Mouse (Mus musculus): ENCODE results near the gene Snrpd3. TPM values are rescaled to one million over a fixed set of nuclear protein-coding genes. Genes with fewer than 3 reads are reported as not detected.

The Snrpd3 gene
- polyA plus RNA-seq, 1 experiment, result 41.2 TPM

GRCm38 (mm10) chr10:75531532-75532090 is 14.3 kb downstream of the Snrpd3 start:
- Histone ChIP-seq H3K4me1 (ENCODE audit: control insufficient read depth, insufficient read depth, low read length) (no peaks in the 10 kb centered on the region), H3K27me3 (replicated peaks; ENCODE audit: control insufficient read depth, insufficient read depth, low read length) (no peaks in the 10 kb centered on the region), H3K27ac (ENCODE audit: insufficient read depth, low read depth, low read length) (no peak overlapping the region), H3K4me3 (ENCODE audit: insufficient read depth, low read depth, low read length) (no peak overlapping the region), H3K36me3 (ENCODE audit: control insufficient read depth, insufficient read depth, low read length) (peaks cover 4% of the 10 kb centered on the region)
- WGBS, result 79% methylated on average over 9 of the region's 9 CpGs
- TF ChIP-seq CTCF (conservative IDR thresholded peaks at IDR 0.05; ENCODE audit: insufficient read depth, insufficient read length, low read depth, low read length) (no peak), POLR2A (IDR thresholded peaks at IDR 0.05; ENCODE audit: low read depth, low read length) (no peak)
- no peak for DNase-seq

GRCm38 (mm10) chr10:75534216-75534615 is 16.9 kb downstream of the Snrpd3 start:
- 90% methylated on average over 8 of the region's 8 CpGs for WGBS
- TF ChIP-seq CTCF (conservative IDR thresholded peaks at IDR 0.05; ENCODE audit: insufficient read depth, insufficient read length, low read depth, low read length) (no peak), POLR2A (IDR thresholded peaks at IDR 0.05; ENCODE audit: low read depth, low read length) (no peak)
- no peak overlapping the region for H3K27ac ChIP-seq (ENCODE audit: insufficient read depth, low read depth, low read length)
- peaks cover 4% of the 10 kb centered on the region for H3K36me3 ChIP-seq (ENCODE audit: control insufficient read depth, insufficient read depth, low read length)
- DNase-seq, result no peak
- no peak overlapping the region for H3K4me3 ChIP-seq (ENCODE audit: insufficient read depth, low read depth, low read length)
- H3K27me3 ChIP-seq (replicated peaks; ENCODE audit: control insufficient read depth, insufficient read depth, low read length), result no peaks in the 10 kb centered on the region
- H3K4me1 ChIP-seq (ENCODE audit: control insufficient read depth, insufficient read depth, low read length), result no peaks in the 10 kb centered on the region

GRCm38 (mm10) chr10:75534934-75535333 is 17.6 kb downstream of the Snrpd3 start:
- no peak for TF ChIP-seq CTCF (conservative IDR thresholded peaks at IDR 0.05; ENCODE audit: insufficient read depth, insufficient read length, low read depth, low read length)
- TF ChIP-seq POLR2A (IDR thresholded peaks at IDR 0.05; ENCODE audit: low read depth, low read length), result no peak
- Histone ChIP-seq H3K4me3 (ENCODE audit: insufficient read depth, low read depth, low read length) (no peak overlapping the region), H3K27ac (ENCODE audit: insufficient read depth, low read depth, low read length) (no peak overlapping the region), H3K4me1 (ENCODE audit: control insufficient read depth, insufficient read depth, low read length) (no peaks in the 10 kb centered on the region), H3K27me3 (replicated peaks; ENCODE audit: control insufficient read depth, insufficient read depth, low read length) (no peaks in the 10 kb centered on the region), H3K36me3 (ENCODE audit: control insufficient read depth, insufficient read depth, low read length) (peaks cover 4% of the 10 kb centered on the region)
- WGBS, result 83% methylated on average over 8 of the region's 8 CpGs
- no peak for DNase-seq

GRCm38 (mm10) chr10:75535423-75535822 is 18.1 kb downstream of the Snrpd3 start:
- 74% methylated on average over 2 of the region's 2 CpGs for WGBS
- no peak overlapping the region for H3K27ac ChIP-seq (ENCODE audit: insufficient read depth, low read depth, low read length)

GRCm38 (mm10) chr10:75536123-75536522 is 18.8 kb downstream of the Snrpd3 start:
- no peak overlapping the region for H3K27ac ChIP-seq (ENCODE audit: insufficient read depth, low read depth, low read length)
- WGBS, result 91% methylated on average over 5 of the region's 5 CpGs
- H3K4me3 ChIP-seq (ENCODE audit: insufficient read depth, low read depth, low read length), result no peak overlapping the region
- no peaks in the 10 kb centered on the region for H3K27me3 ChIP-seq (replicated peaks; ENCODE audit: control insufficient read depth, insufficient read depth, low read length)
- DNase-seq, result no peak
- TF ChIP-seq POLR2A (IDR thresholded peaks at IDR 0.05; ENCODE audit: low read depth, low read length) (no peak), CTCF (conservative IDR thresholded peaks at IDR 0.05; ENCODE audit: insufficient read depth, insufficient read length, low read depth, low read length) (no peak)
- H3K36me3 ChIP-seq (ENCODE audit: control insufficient read depth, insufficient read depth, low read length), result peaks cover 4% of the 10 kb centered on the region
- no peaks in the 10 kb centered on the region for H3K4me1 ChIP-seq (ENCODE audit: control insufficient read depth, insufficient read depth, low read length)

More at GRCm38 (mm10) chr10:75535423-75535822, 18.1 kb downstream of the Snrpd3 start:
- TF ChIP-seq POLR2A (IDR thresholded peaks at IDR 0.05; ENCODE audit: low read depth, low read length) (no peak), CTCF (conservative IDR thresholded peaks at IDR 0.05; ENCODE audit: insufficient read depth, insufficient read length, low read depth, low read length) (no peak)
- H3K27me3 ChIP-seq (replicated peaks; ENCODE audit: control insufficient read depth, insufficient read depth, low read length), result no peaks in the 10 kb centered on the region
- H3K36me3 ChIP-seq (ENCODE audit: control insufficient read depth, insufficient read depth, low read length), result peaks cover 4% of the 10 kb centered on the region
- DNase-seq, result no peak
- H3K4me1 ChIP-seq (ENCODE audit: control insufficient read depth, insufficient read depth, low read length), result no peaks in the 10 kb centered on the region
- no peak overlapping the region for H3K4me3 ChIP-seq (ENCODE audit: insufficient read depth, low read depth, low read length)

- Histone ChIP-seq H3K4me1 (ENCODE audit: control insufficient read depth, insufficient read depth, low read length) (no peaks in the 10 kb centered on the region), H3K27me3 (replicated peaks; ENCODE audit: control insufficient read depth, insufficient read depth, low read length) (no peaks in the 10 kb centered on the region), H3K4me3 (ENCODE audit: insufficient read depth, low read depth, low read length) (no peak overlapping the region), H3K36me3 (ENCODE audit: control insufficient read depth, insufficient read depth, low read length) (no peaks in the 10 kb centered on the region), H3K27ac (ENCODE audit: insufficient read depth, low read depth, low read length) (no peak overlapping the region)
- WGBS, result 56% methylated on average over 7 of the region's 7 CpGs
- no peak for TF ChIP-seq POLR2A (IDR thresholded peaks at IDR 0.05; ENCODE audit: low read depth, low read length)
- TF ChIP-seq CTCF (conservative IDR thresholded peaks at IDR 0.05; ENCODE audit: insufficient read depth, insufficient read length, low read depth, low read length), result no peak
- no peak for DNase-seq
Observed at GRCm38 (mm10) chr10:75547901-75548300, 30.6 kb downstream of the Snrpd3 start.

GRCm38 (mm10) chr10:75548486-75548885 is 31.1 kb downstream of the Snrpd3 start:
- Histone ChIP-seq H3K4me1 (ENCODE audit: control insufficient read depth, insufficient read depth, low read length) (no peaks in the 10 kb centered on the region), H3K4me3 (ENCODE audit: insufficient read depth, low read depth, low read length) (no peak overlapping the region), H3K27ac (ENCODE audit: insufficient read depth, low read depth, low read length) (no peak overlapping the region), H3K36me3 (ENCODE audit: control insufficient read depth, insufficient read depth, low read length) (no peaks in the 10 kb centered on the region), H3K27me3 (replicated peaks; ENCODE audit: control insufficient read depth, insufficient read depth, low read length) (no peaks in the 10 kb centered on the region)
- 37% methylated on average over 14 of the region's 14 CpGs for WGBS
- TF ChIP-seq CTCF (conservative IDR thresholded peaks at IDR 0.05; ENCODE audit: insufficient read depth, insufficient read length, low read depth, low read length) (no peak), POLR2A (IDR thresholded peaks at IDR 0.05; ENCODE audit: low read depth, low read length) (no peak)
- no peak for DNase-seq

All from kidney, adult 2 months (tissue).